Mouse (Mus musculus): ENCODE data around the gene Ska3. TPM values are rescaled to one million over a fixed set of nuclear protein-coding genes. Genes with fewer than 3 reads are reported as not detected.

The Ska3 gene
- polyA plus RNA-seq, 1 experiment from 2014 or later: 69.4 TPM

DNA sequence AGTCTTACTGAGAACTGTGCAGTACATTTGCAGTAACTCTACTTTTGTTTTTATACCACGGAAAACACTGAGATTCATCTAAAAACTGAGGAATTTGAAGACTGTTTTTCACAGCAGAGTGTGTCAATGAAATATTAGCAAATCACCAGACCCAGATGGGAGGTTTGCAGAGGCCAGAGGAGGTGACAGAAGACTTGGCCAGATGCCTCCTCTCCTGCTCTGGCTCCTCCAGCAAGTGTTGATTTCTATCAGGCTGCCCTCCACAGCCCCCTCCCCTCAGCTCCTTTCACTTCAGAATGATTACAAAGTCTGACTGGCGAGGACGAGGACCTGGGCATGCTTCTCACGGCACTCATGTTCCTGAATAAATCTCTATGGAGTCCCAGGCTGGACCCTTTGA lies 38.6 kb downstream of the Ska3 start:
- DNase-seq (ENCODE audit: extremely low spot score, low spot score): no peak
- Histone ChIP-seq H3K4me3 (no peak overlapping the region), H3K27me3 (ENCODE audit: poor library complexity, severe bottlenecking) (no peaks in the 10 kb centered on the region), H3K9me3 (no peaks in the 10 kb centered on the region), H3K4me1 (no peaks in the 10 kb centered on the region), H3K36me3 (replicated peaks) (no peaks in the 10 kb centered on the region), H3K27ac (no peak overlapping the region)
- WGBS: 77% methylated on average over 4 of the region's 4 CpGs

DNA sequence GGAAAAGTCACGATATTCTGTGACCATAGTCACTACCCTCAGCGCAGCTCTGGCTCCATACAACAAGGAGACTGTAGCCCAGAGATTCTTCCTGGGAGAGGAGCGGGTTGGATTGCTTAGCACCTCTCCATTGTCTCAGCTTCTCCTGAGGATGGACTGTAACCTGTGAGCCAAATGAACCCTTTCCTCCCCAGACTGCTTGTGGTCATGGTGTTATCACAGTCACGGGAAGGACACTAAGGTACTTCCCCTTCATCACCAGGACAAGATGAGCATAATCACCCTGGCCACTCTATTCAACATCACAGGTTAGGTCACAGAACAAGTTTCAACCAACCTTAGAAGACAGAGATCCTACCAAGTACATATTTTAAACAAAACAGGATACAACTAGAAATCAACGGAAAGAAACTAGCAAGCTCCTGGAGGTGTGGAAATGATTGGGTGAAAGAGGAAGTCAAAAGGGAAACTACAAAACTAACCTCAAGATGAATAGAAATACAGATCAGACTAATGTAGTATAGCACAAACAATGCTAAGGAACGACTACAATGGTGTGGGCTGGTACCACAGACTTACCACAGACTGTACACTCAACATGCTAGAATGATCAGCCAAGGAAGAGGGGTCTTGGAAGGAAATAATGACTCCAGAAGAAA lies 53.7 kb downstream of the Ska3 start:
- H3K4me1 ChIP-seq: no peaks in the 10 kb centered on the region
- DNase-seq (ENCODE audit: extremely low spot score, low spot score): no peak
- no peak overlapping the region for H3K4me3 ChIP-seq
- H3K36me3 ChIP-seq (replicated peaks): no peaks in the 10 kb centered on the region
- no peak overlapping the region for H3K27ac ChIP-seq
- 0 out of 2 replicates have a peak, but pooled peaks cover 3% of the 10 kb centered on the region for H3K9me3 ChIP-seq
- WGBS: 87% methylated on average over 6 of the region's 6 CpGs
- H3K27me3 ChIP-seq (ENCODE audit: poor library complexity, severe bottlenecking): no peaks in the 10 kb centered on the region

DNA sequence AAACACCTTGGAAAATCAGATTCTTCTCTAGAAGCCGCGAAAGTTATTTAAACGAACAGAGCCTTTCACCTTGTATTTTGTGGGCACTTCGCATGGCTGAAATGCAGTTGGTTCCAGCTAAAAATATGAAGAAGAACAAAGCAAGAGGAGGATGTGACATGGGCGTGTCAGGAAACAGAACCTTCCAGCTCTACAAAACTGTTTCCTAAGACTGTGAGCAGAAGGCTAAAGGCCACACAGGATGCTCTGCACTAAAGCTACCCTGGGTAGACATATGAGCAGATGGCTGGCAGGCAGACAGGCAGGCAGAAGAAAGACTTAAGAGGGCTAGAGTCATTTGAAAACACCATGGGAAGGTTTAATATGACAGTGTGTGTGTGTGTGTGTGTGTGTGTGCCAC lies 56.9 kb downstream of the Ska3 start:
- no peak overlapping the region for H3K27ac ChIP-seq
- H3K27me3 ChIP-seq (ENCODE audit: poor library complexity, severe bottlenecking): no peaks in the 10 kb centered on the region
- WGBS: 93% methylated on average over 5 of the region's 5 CpGs

DNA sequence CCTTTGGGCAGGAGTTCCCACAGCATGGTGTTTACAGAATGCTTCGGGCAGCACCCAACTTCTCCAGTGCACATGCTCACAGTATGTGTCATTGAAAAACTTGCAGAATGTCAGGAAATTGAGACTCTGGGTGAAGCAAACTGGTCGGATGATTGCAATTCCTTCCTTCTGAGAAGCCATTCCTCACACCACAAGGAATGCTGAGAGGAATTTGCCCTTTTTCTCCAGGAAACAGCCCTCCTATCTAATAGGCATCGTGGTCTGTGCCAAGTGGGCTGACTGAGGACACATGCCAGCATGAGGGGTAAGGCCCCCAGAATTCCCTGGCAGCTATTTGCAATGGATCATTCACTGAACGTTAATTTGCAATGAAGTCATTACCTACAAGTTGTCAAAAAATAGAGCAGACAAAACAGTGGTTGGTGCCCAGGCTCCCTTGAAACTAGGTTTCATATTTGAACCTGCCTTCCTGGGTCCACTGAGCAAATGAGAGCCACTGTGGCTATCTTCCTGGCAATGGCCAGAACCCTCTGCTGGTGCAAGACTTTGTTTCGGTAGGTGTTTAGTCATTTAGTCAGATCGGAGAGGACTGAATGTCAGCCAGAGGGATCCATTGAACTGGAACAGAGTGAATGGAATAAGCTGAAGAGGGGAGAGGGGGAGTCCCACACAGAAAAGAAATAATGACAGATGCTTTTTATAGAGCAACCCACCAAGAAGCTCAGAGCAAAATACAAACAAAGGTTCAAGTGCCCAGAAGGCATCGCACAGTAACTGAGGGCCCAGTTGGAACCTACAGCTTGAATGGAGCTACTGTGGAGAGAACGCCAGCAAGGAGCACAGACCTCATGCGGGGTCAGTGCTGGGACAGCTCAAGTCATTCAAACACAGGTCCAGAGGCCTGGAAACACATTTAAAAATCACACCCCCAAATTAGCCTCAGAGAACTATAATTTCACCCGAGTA lies 65.3 kb downstream of the Ska3 start:
- Histone ChIP-seq H3K27ac (no peak overlapping the region), H3K9me3 (no peaks in the 10 kb centered on the region), H3K27me3 (ENCODE audit: poor library complexity, severe bottlenecking) (no peaks in the 10 kb centered on the region), H3K4me1 (peaks cover 16% of the 10 kb centered on the region), H3K36me3 (replicated peaks) (no peaks in the 10 kb centered on the region), H3K4me3 (no peak overlapping the region)
- WGBS: 52% methylated on average over 10 of the region's 10 CpGs
- no peak for DNase-seq (ENCODE audit: extremely low spot score, low spot score)

More for the DNA sequence above, 56.9 kb downstream of the Ska3 start:
- DNase-seq (ENCODE audit: extremely low spot score, low spot score): no peak
- Histone ChIP-seq H3K4me3 (no peak overlapping the region), H3K4me1 (no peaks in the 10 kb centered on the region), H3K36me3 (replicated peaks) (no peaks in the 10 kb centered on the region), H3K9me3 (0 out of 2 replicates have a peak, but pooled peaks cover 3% of the 10 kb centered on the region)

DNA sequence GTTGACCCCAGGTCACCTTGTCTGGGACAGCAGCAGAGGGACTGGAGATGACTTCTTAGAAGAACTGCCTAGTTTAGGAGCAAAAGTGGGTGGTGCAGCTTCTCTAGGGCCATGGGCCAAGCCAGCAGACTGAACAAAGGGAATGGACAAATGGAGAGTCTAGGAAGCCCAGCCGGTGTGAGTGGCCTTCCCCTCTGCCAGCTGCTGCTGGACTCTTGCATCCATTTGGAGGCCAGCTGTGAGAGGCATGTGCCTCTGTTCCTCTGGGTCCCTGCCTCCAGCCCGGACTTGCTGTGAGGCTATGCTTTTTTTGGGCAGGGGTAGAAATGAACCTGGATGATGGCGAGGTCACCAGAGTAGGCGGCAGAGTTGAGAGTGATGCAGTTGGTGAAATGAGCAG lies 67.7 kb downstream of the Ska3 start, which contains the start of gene Lats2:
Lats2 (minus strand) TSS at position 152 of the 400 bp plus-strand sequence.
- no peak for DNase-seq (ENCODE audit: extremely low spot score, low spot score)
- peaks cover 26% of the 10 kb centered on the region for H3K4me1 ChIP-seq
- no peaks in the 10 kb centered on the region for H3K36me3 ChIP-seq (replicated peaks)
- no peaks in the 10 kb centered on the region for H3K9me3 ChIP-seq
- H3K27ac ChIP-seq: no peak within 1 kb of the TSS
- no peak within 1 kb of the TSS for H3K4me3 ChIP-seq
- 88% methylated on average over 4 of the region's 4 CpGs for WGBS
- H3K27me3 ChIP-seq (ENCODE audit: poor library complexity, severe bottlenecking): no peaks in the 10 kb centered on the region

Small RNA genes within 50 kb of the gene (microRNA-seq; reads per million reads assigned to microRNA genes)
- gene Mir3077: 0.90 reads per million

Other genes with a start within 250 kb of the Ska3 start
- gene Xpo4, start 160.8 kb downstream of the Ska3 start, polyA plus RNA-seq (2016; fragmentation: Nextera tagmentation; extraction: Ambion mirVana): 29.3 and 30.4 TPM in 2 replicates
- gene Gm49361, start 80.1 kb downstream of the Ska3 start, polyA plus RNA-seq (2016; fragmentation: Nextera tagmentation; extraction: Ambion mirVana): not detected in 2 replicates
- 13.8 and 15.6 TPM in 2 replicates for gene Lats2, start 67.8 kb downstream of the Ska3 start, polyA plus RNA-seq (2016; fragmentation: Nextera tagmentation; extraction: Ambion mirVana)
- gene Sap18, start 28.0 kb downstream of the Ska3 start, polyA plus RNA-seq (2016; fragmentation: Nextera tagmentation; extraction: Ambion mirVana): 31.1 and 32.3 TPM in 2 replicates
- 148 and 159 TPM in 2 replicates for gene Mrpl57, start within 50 bp of the Ska3 start, polyA plus RNA-seq (2016; fragmentation: Nextera tagmentation; extraction: Ambion mirVana)
- 50.3 and 54.2 TPM in 2 replicates for gene Zdhhc20, start 64.1 kb upstream of the Ska3 start, polyA plus RNA-seq (2016; fragmentation: Nextera tagmentation; extraction: Ambion mirVana)
- gene Micu2, start 173.1 kb upstream of the Ska3 start, polyA plus RNA-seq (2016; fragmentation: Nextera tagmentation; extraction: Ambion mirVana): 55.4 and 58.2 TPM in 2 replicates
- 2.1 and 3.4 TPM in 2 replicates for gene Fgf9, start 244.4 kb upstream of the Ska3 start, polyA plus RNA-seq (2016; fragmentation: Nextera tagmentation; extraction: Ambion mirVana)